Comparison of ENCODE assay signal across 9 mouse cellular contexts in genomic region chr17:57070699-57071098, GRCm38 (mm10). TPM values are rescaled to one million over a fixed set of nuclear protein-coding genes. Genes with fewer than 3 reads are reported as not detected.
DNase-seq lines count a peak whose midpoint lies in the region; ATAC-seq lines count a peak whose summit lies in the region.
"Had no signal": no experiment of that assay in that cellular context is flagged by ENCODE, and none has a peak within 500 bp of the region (broad histone marks: within the 10 kb centered on the region; RNA-seq: fewer than 3 reads in every experiment).

No protein-coding gene starts in this region.

- intact Hi-C loops in heart, postnatal 36 days (cut with DNase I): no loop called here

- peak; percentile 64 for ATAC-seq in forebrain, embryonic 14.5 days
- ATAC-seq in midbrain, embryonic 12.5 days (ENCODE audit: low FRiP score, low read depth): peak; percentile 42; the same call in 1 of the 2 replicates

- H3K4me3 ChIP-seq in forebrain, embryonic 14.5 days (ENCODE audit: low read depth, low read length): peak overlapping the region; percentile 10
- peak overlapping the region; percentile 20 for H3K4me3 ChIP-seq in midbrain, embryonic 12.5 days
- H3K4me3 ChIP-seq: limb, embryonic 13.5 days had no signal

- 4% methylated on average over 11 of the region's 11 CpGs for WGBS in forebrain, embryonic 14.5 days
- 3% methylated on average over 11 of the region's 11 CpGs for WGBS in midbrain, embryonic 12.5 days

- peak overlapping the region; percentile 40 for H3K4me2 ChIP-seq in forebrain, embryonic 14.5 days (ENCODE audit: low read length)
- H3K4me2 ChIP-seq in midbrain, embryonic 12.5 days (replicated peaks): peak overlapping the region; percentile 42
- H3K4me2 ChIP-seq: limb, embryonic 13.5 days had no signal

- H3K36me3 ChIP-seq in forebrain, embryonic 14.5 days (ENCODE audit: control insufficient read depth, insufficient read depth, low read length): no peaks in the 10 kb centered on the region
- no peaks in the 10 kb centered on the region for H3K36me3 ChIP-seq in midbrain, embryonic 12.5 days
- H3K36me3 ChIP-seq: limb, embryonic 13.5 days had no signal

- no peak overlapping the region for H3K9ac ChIP-seq in forebrain, embryonic 14.5 days (ENCODE audit: low read length)
- H3K9ac ChIP-seq in midbrain, embryonic 12.5 days (replicated peaks): no peak overlapping the region
- H3K9ac ChIP-seq: limb, embryonic 13.5 days had no signal

- peak; percentile 98 for DNase-seq in ZHBTc4 (ENCODE audit: low read depth, low spot score)
- DNase-seq in forebrain, embryonic 14.5 days (ENCODE audit: low spot score): peak; percentile 72
- peak; percentile 53 for DNase-seq in kidney, postnatal 14 days
- DNase-seq in gastrocnemius, postnatal 4 days (ENCODE audit: low spot score in 2 of 2): no peak
- no peak for DNase-seq in heart, postnatal 36 days
- no peak for DNase-seq in cerebellum, postnatal 4 days (ENCODE audit: low spot score in 2 of 2)
- no peak for DNase-seq in adrenal gland, adult 8-10 months

- H3K27ac ChIP-seq in forebrain, embryonic 14.5 days (ENCODE audit: low read depth, low read length): no peak overlapping the region
- H3K27ac ChIP-seq in midbrain, embryonic 12.5 days (replicated peaks): no peak overlapping the region
- H3K27ac ChIP-seq: limb, embryonic 13.5 days had no signal

- no peaks in the 10 kb centered on the region for H3K4me1 ChIP-seq in forebrain, embryonic 14.5 days (ENCODE audit: control insufficient read depth, insufficient read depth, low read length)
- H3K4me1 ChIP-seq in midbrain, embryonic 12.5 days: peaks cover 7% of the 10 kb centered on the region; the same call in 1 of the 2 replicates
- H3K4me1 ChIP-seq: limb, embryonic 13.5 days had no signal

- no peaks in the 10 kb centered on the region for H3K27me3 ChIP-seq in forebrain, embryonic 14.5 days (replicated peaks; ENCODE audit: control insufficient read depth, insufficient read depth, low read length)
- no peaks in the 10 kb centered on the region; the same call in 1 of the 2 replicates for H3K27me3 ChIP-seq in midbrain, embryonic 12.5 days

- no peaks in the 10 kb centered on the region for H3K9me3 ChIP-seq in forebrain, embryonic 14.5 days (replicated peaks; ENCODE audit: control insufficient read depth, low read length)
- no peaks in the 10 kb centered on the region for H3K9me3 ChIP-seq in midbrain, embryonic 12.5 days
- H3K9me3 ChIP-seq: limb, embryonic 13.5 days had no signal

RNA-seq across cellular contexts. Expression of gene Dennd1c, which starts 7.6 kb away (rescaled TPM):
- polyA plus RNA-seq in forebrain, embryonic 14.5 days (2014; fragmentation: Nextera tagmentation; extraction: Ambion mirVana): 3.6 and 4.1 TPM in 2 replicates
- 2.4 and 3.3 TPM in 2 replicates for polyA plus RNA-seq in midbrain, embryonic 12.5 days (2016; fragmentation: Nextera tagmentation; extraction: Ambion mirVana)
- total RNA-seq in gastrocnemius, postnatal 4 days (2021): 1 to 10 TPM; 2.1 TPM
- total RNA-seq in heart, postnatal 36 days (2021): 1 to 10 TPM; 1.4 to 2.0 TPM
- 1 to 10 TPM; 1.5 to 4.3 (median 2.5) TPM for total RNA-seq in adrenal gland, adult 8-10 months (2022)

RNA-seq across cellular contexts. Expression of gene Slc25a23, which starts 11.0 kb away (rescaled TPM):
- polyA plus RNA-seq in forebrain, embryonic 14.5 days (2014; fragmentation: Nextera tagmentation; extraction: Ambion mirVana): 25.7 and 27.2 TPM in 2 replicates
- 19.0 and 22.3 TPM in 2 replicates for polyA plus RNA-seq in midbrain, embryonic 12.5 days (2016; fragmentation: Nextera tagmentation; extraction: Ambion mirVana)
- total RNA-seq in gastrocnemius, postnatal 4 days (2021): 10 to 100 TPM; 35.5 to 35.7 TPM
- 10 to 100 TPM; 58.1 to 69.8 TPM for total RNA-seq in heart, postnatal 36 days (2021)
- total RNA-seq in adrenal gland, adult 8-10 months (2022): 100 to 1,000 TPM in 2 of 4 experiments, 10 to 100 TPM in 2; 66.5 to 128 (median 97.6) TPM

RNA-seq across cellular contexts. Expression of gene Crb3, which starts 11.8 kb away (rescaled TPM):
- polyA plus RNA-seq in forebrain, embryonic 14.5 days (2014; fragmentation: Nextera tagmentation; extraction: Ambion mirVana): 1.9 and 2.0 TPM in 2 replicates
- polyA plus RNA-seq in midbrain, embryonic 12.5 days (2016; fragmentation: Nextera tagmentation; extraction: Ambion mirVana): 0.31 and 1.5 TPM in 2 replicates
- under 1 TPM; 0.49 to 0.67 TPM for total RNA-seq in gastrocnemius, postnatal 4 days (2021)
- total RNA-seq in heart, postnatal 36 days (2021): under 1 TPM in 1 of 2 experiments, not detected in 1; 0.35 TPM
- 1 to 10 TPM in 3 of 4 experiments, under 1 TPM in 1; 0.70 to 4.4 (median 2.2) TPM for total RNA-seq in adrenal gland, adult 8-10 months (2022)

RNA-seq across cellular contexts. Expression of gene Tubb4a, which starts 16.9 kb away (rescaled TPM):
- 229 and 249 TPM in 2 replicates for polyA plus RNA-seq in forebrain, embryonic 14.5 days (2014; fragmentation: Nextera tagmentation; extraction: Ambion mirVana)
- polyA plus RNA-seq in midbrain, embryonic 12.5 days (2016; fragmentation: Nextera tagmentation; extraction: Ambion mirVana): 189 and 205 TPM in 2 replicates
- 1 to 10 TPM; 4.0 to 4.8 TPM for total RNA-seq in gastrocnemius, postnatal 4 days (2021)
- 1 to 10 TPM; 1.8 to 1.9 TPM for total RNA-seq in heart, postnatal 36 days (2021)
- 1 to 10 TPM; 4.4 to 6.8 (median 6.6) TPM for total RNA-seq in adrenal gland, adult 8-10 months (2022)

RNA-seq across cellular contexts. Expression of gene Slc25a41, which starts 29.2 kb away (rescaled TPM):
- not detected in 2 replicates for polyA plus RNA-seq in forebrain, embryonic 14.5 days (2014; fragmentation: Nextera tagmentation; extraction: Ambion mirVana)
- polyA plus RNA-seq in midbrain, embryonic 12.5 days (2016; fragmentation: Nextera tagmentation; extraction: Ambion mirVana): 0.19 TPM in 1 of 2 replicates, not detected in the other
- not detected for total RNA-seq in gastrocnemius, postnatal 4 days (2021)
- not detected for total RNA-seq in heart, postnatal 36 days (2021)
- under 1 TPM in 1 of 4 experiments, not detected in 3; 0.38 TPM for total RNA-seq in adrenal gland, adult 8-10 months (2022)
- polyA plus RNA-seq: limb, embryonic 13.5 days had no signal

Comparison
In these comparisons a context has a peak if more than half of its experiments do, and no peak if none do; other contexts are left out.
1. DNase-seq: peak in ZHBTc4 (single experiment), forebrain, embryonic 14.5 days (single experiment) and kidney, postnatal 14 days (single experiment); none in gastrocnemius, postnatal 4 days (0 of 2), heart, postnatal 36 days (0 of 2), cerebellum, postnatal 4 days (0 of 2) and adrenal gland, adult 8-10 months (single experiment).